Mouse (Mus musculus) forebrain, embryonic 11.5 days (tissue): Measurements from ENCODE around the gene Zcchc10. TPM values are rescaled to one million over a fixed set of nuclear protein-coding genes. Genes with fewer than 3 reads are reported as not detected.
A peak's percentile ranks its signal among the peaks of the same experiment; 100 is the strongest.
"Not testable (repeated sequence)": the region's sequence is repeated elsewhere in the genome, so short reads cannot be mapped to it uniquely, and the experiment has no call there.

Experiments used
- ATAC-seq: fragments of 200-750 bp; cut with Nextera tagmentation; replicated peaks from 2 replicates; pipeline ENCODE4 v1.8.0; 2017; ENCODE audit warnings: moderate TSS enrichment; ENCODE audit not compliant: low FRiP score
- DNase-seq: peaks from one replicate; pipeline ENCODE4 v3.0.0-alpha.2; 2017; ENCODE audit warnings: low spot score
- H3K27ac ChIP-seq: fragments of 300-500 bp; sonication (generic); 2 replicates; pipeline ENCODE4 v1.5.1; 2014; ENCODE audit warnings: low read depth, low read length
- H3K27me3 ChIP-seq: fragments of 300-500 bp; sonication (generic); 2 replicates; pipeline ENCODE4 v1.6.1; 2014; ENCODE audit warnings: mild to moderate bottlenecking, low read length, mixed read lengths; ENCODE audit not compliant: control insufficient read depth, insufficient read depth
- H3K36me3 ChIP-seq: fragments of 300-500 bp; sonication (generic); 2 replicates; pipeline ENCODE4 v1.6.1; 2014; ENCODE audit warnings: mild to moderate bottlenecking, low read length, moderate library complexity, mixed read lengths; ENCODE audit not compliant: control insufficient read depth, insufficient read depth
- H3K4me1 ChIP-seq: fragments of 300-500 bp; sonication (generic); replicated peaks from 2 replicates; pipeline ENCODE4 v1.6.1; 2014; ENCODE audit warnings: low read length, mixed read lengths; ENCODE audit not compliant: control insufficient read depth, insufficient read depth
- H3K4me2 ChIP-seq: fragments of 300-500 bp; sonication (generic); 2 replicates; pipeline ENCODE4 v1.6.1; 2014; ENCODE audit warnings: low read depth, mild to moderate bottlenecking, low read length, moderate library complexity, mixed read lengths; ENCODE audit not compliant: severe bottlenecking
- H3K4me3 ChIP-seq: fragments of 300-500 bp; sonication (generic); 2 replicates; pipeline ENCODE4 v1.5.1; 2014; ENCODE audit warnings: low read depth, low read length
- H3K9ac ChIP-seq: fragments of 300-500 bp; sonication (generic); 2 replicates; pipeline ENCODE4 v1.6.1; 2014; ENCODE audit warnings: low read length
- H3K9me3 ChIP-seq: fragments of 300-500 bp; sonication (generic); 2 replicates; pipeline ENCODE4 v1.6.1; 2016; ENCODE audit warnings: low read length, mixed read lengths; ENCODE audit not compliant: control insufficient read depth
- WGBS: fragments of 180-500 bp; shearing (Covaris S2); extraction: QIAGEN DNeasy Blood & Tissue Kit; methylation state at CpG from one replicate; pipeline ENCODE4 v1.1.7; 2014; 5-methylcytosine and 5-hydroxymethylcytosine counted together
- polyA plus RNA-seq: library from polyadenylated mRNA; unstranded; fragments of >200 nt; fragmentation: Nextera tagmentation; extraction: Ambion mirVana; gene quantifications from 2 replicates; pipeline ENCODE4 v1.2.1, GENCODE M21; 2014

Zcchc10 gene
- polyA plus RNA-seq = 24.1 and 25.5 TPM in 2 replicates

GRCm38 (mm10) chr11:53324512-53324968, at the start of gene Zcchc10:
Gene Zcchc10, plus strand, starts transcription at chr11:53324679.
- H3K4me3 ChIP-seq = peak within 1 kb of the TSS; percentile 71
- ATAC-seq (peak; percentile 92), DNase-seq (peak; percentile 93)
- peak within 1 kb of the TSS; percentile 85 for H3K9ac ChIP-seq
- WGBS = under 1% methylated on average over 21 of the region's 21 CpGs
- 0 out of 2 replicates have a peak, but pooled peaks cover 2% of the 10 kb centered on the region for H3K4me1 ChIP-seq
- H3K36me3 ChIP-seq = peaks cover 4% of the 10 kb centered on the region; the same call in 1 of the 2 replicates
- peak within 1 kb of the TSS; percentile 31; the same call in 1 of the 2 replicates for H3K27ac ChIP-seq
- H3K4me2 ChIP-seq = peak within 1 kb of the TSS; percentile 64
- no peaks in the 10 kb centered on the region for H3K27me3 ChIP-seq
- no peaks in the 10 kb centered on the region for H3K9me3 ChIP-seq

- Histone ChIP-seq H3K4me3 (no peak overlapping the region), H3K36me3 (peaks cover 14% of the 10 kb centered on the region; the same call in 1 of the 2 replicates), H3K27ac (no peak overlapping the region), H3K9ac (no peak overlapping the region), H3K27me3 (no peaks in the 10 kb centered on the region), H3K4me2 (no peak overlapping the region), H3K9me3 (no peaks in the 10 kb centered on the region), H3K4me1 (no peaks in the 10 kb centered on the region)
- DNase-seq (no peak), ATAC-seq (no peak)
- WGBS = over 99% methylated on average over 3 of the region's 3 CpGs
Observed at GRCm38 (mm10) chr11:53275358-53275757, 49.1 kb upstream of the Zcchc10 start.

- Histone ChIP-seq H3K9me3 (no peaks in the 10 kb centered on the region), H3K36me3 (peaks cover 9% of the 10 kb centered on the region; the same call in 1 of the 2 replicates)
Observed at GRCm38 (mm10) chr11:53278411-53278810, 46.1 kb upstream of the Zcchc10 start.

GRCm38 (mm10) chr11:53285885-53286284, 38.6 kb upstream of the Zcchc10 start:
- no peaks in the 10 kb centered on the region for H3K4me1 ChIP-seq
- H3K4me2 ChIP-seq = no peak overlapping the region
- peaks cover 16% of the 10 kb centered on the region for H3K36me3 ChIP-seq

More at GRCm38 (mm10) chr11:53278411-53278810, 46.1 kb upstream of the Zcchc10 start:
- no peak for ATAC-seq
- H3K4me1 ChIP-seq = no peaks in the 10 kb centered on the region
- no peak overlapping the region for H3K4me2 ChIP-seq
- H3K27ac ChIP-seq = no peak overlapping the region
- no peaks in the 10 kb centered on the region for H3K27me3 ChIP-seq
- DNase-seq = no peak
- H3K4me3 ChIP-seq = no peak overlapping the region
- no peak overlapping the region for H3K9ac ChIP-seq
- 95% methylated on average over 4 of the region's 4 CpGs for WGBS

GRCm38 (mm10) chr11:53290187-53290586, 34.3 kb upstream of the Zcchc10 start:
- H3K4me3 ChIP-seq, H3K4me1 ChIP-seq, H3K27me3 ChIP-seq, DNase-seq, ATAC-seq, H3K9ac ChIP-seq, H3K4me2 ChIP-seq, H3K9me3 ChIP-seq, H3K27ac ChIP-seq: not testable (repeated sequence)
- 93% methylated on average over 2 of the region's 2 CpGs for WGBS
- peaks cover 11% of the 10 kb centered on the region for H3K36me3 ChIP-seq

More at GRCm38 (mm10) chr11:53285885-53286284, 38.6 kb upstream of the Zcchc10 start:
- WGBS = 96% methylated on average over 6 of the region's 6 CpGs
- H3K27ac ChIP-seq = no peak overlapping the region
- H3K4me3 ChIP-seq = no peak overlapping the region
- ATAC-seq (no peak), DNase-seq (no peak)
- H3K27me3 ChIP-seq = no peaks in the 10 kb centered on the region
- no peak overlapping the region for H3K9ac ChIP-seq
- H3K9me3 ChIP-seq = no peaks in the 10 kb centered on the region

GRCm38 (mm10) chr11:53290871-53291270, 33.6 kb upstream of the Zcchc10 start:
- no peak for DNase-seq
- no peak for ATAC-seq
- no peaks in the 10 kb centered on the region for H3K9me3 ChIP-seq
- H3K4me3 ChIP-seq = no peak overlapping the region
- no peak overlapping the region for H3K27ac ChIP-seq
- peaks cover 9% of the 10 kb centered on the region for H3K36me3 ChIP-seq
- H3K4me2 ChIP-seq = no peak overlapping the region
- no peak overlapping the region for H3K9ac ChIP-seq
- H3K4me1 ChIP-seq = no peaks in the 10 kb centered on the region
- WGBS = 90% methylated on average over 11 of the region's 11 CpGs
- H3K27me3 ChIP-seq = no peaks in the 10 kb centered on the region

- no peak for ATAC-seq
- Histone ChIP-seq H3K27me3 (no peaks in the 10 kb centered on the region), H3K4me1 (peaks cover 5% of the 10 kb centered on the region), H3K9ac (no peak overlapping the region), H3K36me3 (peaks cover 7% of the 10 kb centered on the region; the same call in 1 of the 2 replicates), H3K4me3 (no peak overlapping the region), H3K27ac (no peak overlapping the region), H3K4me2 (no peak overlapping the region), H3K9me3 (no peaks in the 10 kb centered on the region)
- WGBS = 95% methylated on average over 5 of the region's 5 CpGs
- DNase-seq = no peak
Observed at GRCm38 (mm10) chr11:53294441-53294840, 30.0 kb upstream of the Zcchc10 start.

- ATAC-seq = no peak
- no peaks in the 10 kb centered on the region; the same call in 1 of the 2 replicates for H3K36me3 ChIP-seq
- no peak overlapping the region for H3K4me3 ChIP-seq
Observed at GRCm38 (mm10) chr11:53296880-53297279, 27.6 kb upstream of the Zcchc10 start.

More at GRCm38 (mm10) chr11:53296880-53297279, 27.6 kb upstream of the Zcchc10 start:
- Histone ChIP-seq H3K27ac (no peak overlapping the region), H3K27me3 (no peaks in the 10 kb centered on the region), H3K4me1 (peaks cover 8% of the 10 kb centered on the region), H3K9ac (no peak overlapping the region), H3K4me2 (no peak overlapping the region), H3K9me3 (no peaks in the 10 kb centered on the region)
- DNase-seq = no peak
- WGBS = 84% methylated on average over 4 of the region's 4 CpGs
